Mouse (Mus musculus): ENCODE measurements around the gene Itih4.

- TF ChIP-seq CTCF (IDR thresholded peaks at IDR 0.05) = peak; percentile 12
- TF ChIP-seq EP300 (IDR thresholded peaks at IDR 0.05) = peak; percentile 26; the same call in 1 of the 2 replicates
Observed at GRCm38 (mm10) chr14:30870206-30871147, 15.8 kb upstream of the Itih4 start.
